Mouse (Mus musculus): ENCODE results near the gene Gm3625. TPM values are rescaled to one million over a fixed set of nuclear protein-coding genes. Genes with fewer than 3 reads are reported as not detected.

Gm3625 gene
- total RNA-seq (2023): not detected

GRCm38 (mm10) chr12:4592541-4593165, at the start of gene Gm3625, which contains the start of gene Itsn2:
Gm3625 (minus strand) TSS chr12:4592927.
Itsn2 (plus strand) TSS chr12:4592638.

Other genes starting within 250 kb of the Gm3625 start
- 10 to 100 TPM; 40.2 to 44.5 TPM for gene Ncoa1, start 115.7 kb downstream of the Gm3625 start, total RNA-seq (2023)
- gene Itsn2, start 289 bp downstream of the Gm3625 start, total RNA-seq (2023): 100 to 1,000 TPM; 210 to 225 TPM
- under 1 TPM in 1 of 2 experiments, not detected in 1; 0.47 TPM for gene Fam228a, start 145.5 kb upstream of the Gm3625 start, total RNA-seq (2023)
- gene Pfn4, start 176.1 kb upstream of the Gm3625 start, total RNA-seq (2023): 1 to 10 TPM in 1 of 2 experiments, under 1 TPM in 1; 0.92 to 1.9 TPM
- gene Fam228b, start 176.3 kb upstream of the Gm3625 start, total RNA-seq (2023): 1 to 10 TPM; 4.7 to 9.9 TPM
- gene Sf3b6, start 224.6 kb upstream of the Gm3625 start, total RNA-seq (2023): 100 to 1,000 TPM; 148 to 169 TPM
- gene Fkbp1b, start 248.7 kb upstream of the Gm3625 start, total RNA-seq (2023): not detected

Measured in T-cell, adult 66 days (primary cell).